Mouse (Mus musculus) lung, postnatal 0 days (tissue): ENCODE results near the gene Dock7. TPM values are rescaled to one million over a fixed set of nuclear protein-coding genes. Genes with fewer than 3 reads are reported as not detected.

Source experiments
- ATAC-seq: fragments of 200-750 bp; cut with Nextera tagmentation; 2 replicates; pipeline ENCODE4 v1.8.0; 2017; ENCODE audit warnings: moderate library complexity
- DNase-seq: peaks from one replicate; pipeline ENCODE4 v3.0.0-alpha.2; 2016; ENCODE audit warnings: low spot score
- H3K27ac ChIP-seq: fragments of 300-500 bp; sonication (generic); 2 replicates; pipeline ENCODE4 v1.5.1; 2014; ENCODE audit warnings: antibody characterized with exemption, mild to moderate bottlenecking, low read length, mixed read lengths
- H3K27me3 ChIP-seq: fragments of 300-500 bp; sonication (generic); replicated peaks from 2 replicates; pipeline ENCODE4 v1.6.1; 2014; ENCODE audit warnings: low read length, mixed read lengths; ENCODE audit not compliant: insufficient read depth
- H3K36me3 ChIP-seq: fragments of 300-500 bp; sonication (generic); 2 replicates; pipeline ENCODE4 v1.6.1; 2014; ENCODE audit warnings: low read length, mixed read lengths; ENCODE audit not compliant: insufficient read depth
- H3K4me1 ChIP-seq: fragments of 300-500 bp; sonication (generic); 2 replicates; pipeline ENCODE4 v1.6.1; 2014; ENCODE audit warnings: antibody characterized with exemption, low read depth, low read length, mixed read lengths; ENCODE audit not compliant: insufficient read depth
- H3K4me2 ChIP-seq: fragments of 300-500 bp; sonication (generic); replicated peaks from 2 replicates; pipeline ENCODE4 v1.6.1; 2014; ENCODE audit warnings: low read depth, mild to moderate bottlenecking, low read length, moderate library complexity, mixed read lengths
- H3K4me3 ChIP-seq: fragments of 300-500 bp; sonication (generic); 2 replicates; pipeline ENCODE4 v1.5.1; 2014; ENCODE audit warnings: low read depth, low read length
- H3K9ac ChIP-seq: fragments of 300-500 bp; sonication (generic); replicated peaks from 2 replicates; pipeline ENCODE4 v1.6.1; 2014; ENCODE audit warnings: low read depth, mild to moderate bottlenecking
- H3K9me3 ChIP-seq: fragments of 300-500 bp; sonication (generic); 2 replicates; pipeline ENCODE4 v1.6.1; 2016; ENCODE audit warnings: low read length, mixed read lengths
- CTCF ChIP-seq: IDR thresholded peaks from 2 replicates; pipeline ENCODE4 v1.5.1; 2016; ENCODE audit warnings: antibody characterized with exemption, mild to moderate bottlenecking
- EP300 ChIP-seq: IDR thresholded peaks from 2 replicates; pipeline ENCODE4 v1.6.1; 2016; ENCODE audit warnings: antibody characterized with exemption, mild to moderate bottlenecking, control low read depth
- WGBS: fragments of 180-500 bp; shearing (Covaris S2); extraction: QIAGEN DNeasy Blood & Tissue Kit; methylation state at CpG from one replicate; pipeline ENCODE4 v1.1.7; 2014; 5-methylcytosine and 5-hydroxymethylcytosine counted together
- polyA plus RNA-seq: library from polyadenylated mRNA; unstranded; fragments of >200 nt; fragmentation: Nextera tagmentation; extraction: Ambion mirVana; gene quantifications from 2 replicates; pipeline ENCODE4 v1.2.1, GENCODE M21; 2015

Dock7 gene
- polyA plus RNA-seq, 1 experiment from 2014 or later = 20.1 TPM

GRCm38 (mm10) chr4:99160414-99160813, 39.7 kb upstream of the Dock7 start:
- 14% methylated on average over 3 of the region's 3 CpGs for WGBS
- no peak for TF ChIP-seq EP300
- no peak for TF ChIP-seq CTCF
- Histone ChIP-seq H3K36me3 (no peaks in the 10 kb centered on the region), H3K27me3 (no peaks in the 10 kb centered on the region), H3K4me3 (no peak overlapping the region), H3K4me1 (no peaks in the 10 kb centered on the region; the same call in 1 of the 2 replicates), H3K27ac (no peak overlapping the region), H3K9ac (no peak overlapping the region), H3K9me3 (no peaks in the 10 kb centered on the region), H3K4me2 (no peak overlapping the region)
- DNase-seq (no peak), ATAC-seq (no peak)

- no peak for TF ChIP-seq EP300
- no peak for TF ChIP-seq CTCF
- 80% methylated on average over 5 of the region's 5 CpGs for WGBS
- ATAC-seq = no peak
- Histone ChIP-seq H3K4me1 (no peaks in the 10 kb centered on the region; the same call in 1 of the 2 replicates), H3K9me3 (no peaks in the 10 kb centered on the region), H3K36me3 (no peaks in the 10 kb centered on the region), H3K4me2 (no peak overlapping the region), H3K27ac (no peak overlapping the region), H3K27me3 (no peaks in the 10 kb centered on the region), H3K4me3 (no peak overlapping the region), H3K9ac (no peak overlapping the region)
- no peak for DNase-seq
Observed at GRCm38 (mm10) chr4:99158495-99158894, 37.8 kb upstream of the Dock7 start.

- ATAC-seq (no peak), DNase-seq (no peak)
- no peaks in the 10 kb centered on the region for H3K27me3 ChIP-seq
- no peaks in the 10 kb centered on the region for H3K36me3 ChIP-seq
- H3K4me2 ChIP-seq = no peak overlapping the region
- no peaks in the 10 kb centered on the region for H3K9me3 ChIP-seq
- no peak overlapping the region for H3K4me3 ChIP-seq
- 51% methylated on average over 11 of the region's 11 CpGs for WGBS
- TF ChIP-seq CTCF = peak; percentile 25; the same call in 1 of the 2 replicates
- no peak for TF ChIP-seq EP300
- no peak overlapping the region for H3K9ac ChIP-seq
- no peak overlapping the region for H3K27ac ChIP-seq
- no peaks in the 10 kb centered on the region; the same call in 1 of the 2 replicates for H3K4me1 ChIP-seq
Observed at GRCm38 (mm10) chr4:99156641-99157307, 36.1 kb upstream of the Dock7 start.

- no peaks in the 10 kb centered on the region for H3K4me1 ChIP-seq
- no peaks in the 10 kb centered on the region for H3K36me3 ChIP-seq
- ATAC-seq = peak; percentile 17; the same call in 1 of the 2 replicates
- peak overlapping the region; percentile 59; the same call in 1 of the 2 replicates for H3K27ac ChIP-seq
- no peak overlapping the region for H3K9ac ChIP-seq
- H3K27me3 ChIP-seq = no peaks in the 10 kb centered on the region
- DNase-seq = peak; percentile 30
- H3K9me3 ChIP-seq = no peaks in the 10 kb centered on the region
- 29% methylated on average over 4 of the region's 4 CpGs for WGBS
- TF ChIP-seq EP300 = no peak
- TF ChIP-seq CTCF = no peak
- no peak overlapping the region for H3K4me2 ChIP-seq
- H3K4me3 ChIP-seq = no peak overlapping the region
Observed at GRCm38 (mm10) chr4:99151885-99152558, 31.3 kb upstream of the Dock7 start.

GRCm38 (mm10) chr4:99151434-99151833, 30.7 kb upstream of the Dock7 start:
- peak; percentile 73 for ATAC-seq
- peak; percentile 38 for DNase-seq
- no peaks in the 10 kb centered on the region for H3K4me1 ChIP-seq
- no peaks in the 10 kb centered on the region for H3K27me3 ChIP-seq
- no peak overlapping the region for H3K9ac ChIP-seq
- H3K9me3 ChIP-seq = no peaks in the 10 kb centered on the region
- H3K4me3 ChIP-seq = no peak overlapping the region
- TF ChIP-seq CTCF = no peak
- no peak for TF ChIP-seq EP300
- H3K27ac ChIP-seq = peak overlapping the region; percentile 59; the same call in 1 of the 2 replicates
- 58% methylated on average over 4 of the region's 4 CpGs for WGBS
- no peaks in the 10 kb centered on the region for H3K36me3 ChIP-seq
- no peak overlapping the region for H3K4me2 ChIP-seq

DNA sequence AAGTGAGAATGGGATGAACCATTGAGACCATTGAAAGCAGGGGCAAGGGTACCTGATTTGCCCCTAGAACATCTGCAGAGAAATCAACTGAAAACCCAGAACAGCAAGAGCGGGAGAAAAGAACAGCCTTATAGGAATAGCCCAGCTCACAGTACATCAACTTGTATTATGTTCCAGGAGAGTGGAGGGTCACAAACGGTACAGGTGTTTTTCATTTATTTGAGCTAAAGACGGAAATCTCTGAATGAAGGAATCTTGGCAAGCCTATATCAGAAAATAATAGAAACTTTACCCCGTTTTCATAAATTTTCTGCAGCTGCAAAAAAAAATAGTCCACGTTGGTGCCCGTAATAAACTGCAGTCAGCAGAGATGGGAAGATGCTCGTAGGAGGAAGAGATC, 22.6 kb upstream of the Dock7 start:
- TF ChIP-seq CTCF (no peak), EP300 (no peak)
- Histone ChIP-seq H3K27ac (no peak overlapping the region), H3K4me2 (no peak overlapping the region), H3K36me3 (no peaks in the 10 kb centered on the region), H3K9me3 (no peaks in the 10 kb centered on the region), H3K4me3 (no peak overlapping the region), H3K9ac (no peak overlapping the region), H3K27me3 (no peaks in the 10 kb centered on the region), H3K4me1 (no peaks in the 10 kb centered on the region)
- 87% methylated on average over 7 of the region's 7 CpGs for WGBS
- DNase-seq = no peak
- no peak for ATAC-seq
